Mouse (Mus musculus): ENCODE measurements around the gene Cryge. TPM values are rescaled to one million over a fixed set of nuclear protein-coding genes. Genes with fewer than 3 reads are reported as not detected.

The Cryge gene
- not detected for polyA plus RNA-seq (2014; fragmentation: Illumina TruSeq; extraction: RNeasy Lipid Tissue Mini Kit (QIAGEN cat#74804); ENCODE audit: low read depth, low replicate concordance)

DNA sequence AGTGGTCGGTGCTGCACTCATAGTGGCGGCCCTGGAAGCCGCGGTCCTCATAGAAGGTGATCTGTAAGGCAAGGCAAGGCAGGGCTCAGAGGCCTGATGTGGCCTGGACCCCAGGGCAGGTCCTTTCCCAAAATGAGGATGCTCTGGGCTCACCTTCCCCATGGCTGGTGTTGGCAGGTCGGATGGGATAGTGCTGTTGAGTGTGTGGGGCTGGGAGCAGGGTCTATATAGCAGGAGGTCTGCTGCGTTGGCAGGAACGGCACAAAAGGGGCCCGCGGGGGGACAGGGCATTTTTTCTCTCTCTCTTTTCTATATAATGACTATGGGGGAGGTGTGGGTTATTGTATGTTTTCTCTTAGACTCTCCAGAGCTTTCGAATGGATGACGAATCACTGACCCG lies at the start of gene Cryge:
TSS of gene Cryge (minus strand) at position 198 of the 400 bp plus-strand sequence.

DNA sequence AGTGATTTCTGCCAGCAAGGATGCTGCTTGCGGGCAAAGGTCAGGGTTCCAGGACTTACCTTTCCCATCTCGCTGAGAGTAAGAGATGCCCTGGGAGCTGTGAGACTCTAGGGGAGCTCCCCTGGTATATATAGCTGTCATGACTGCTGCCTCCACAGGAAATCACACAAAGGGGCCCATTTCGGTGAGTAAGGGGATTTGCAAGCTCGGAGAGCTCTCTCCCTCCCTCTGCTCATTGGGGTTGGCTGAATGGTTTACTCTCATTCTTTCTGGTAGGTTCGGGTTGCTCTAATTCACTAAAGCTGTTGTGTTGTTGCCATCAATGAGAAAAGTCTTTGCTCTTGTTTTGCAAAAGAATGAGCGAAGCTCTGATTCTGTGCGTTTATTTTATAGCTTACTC lies 31.2 kb upstream of the Cryge start, which contains the start of gene Crygb:
TSS of gene Crygb (minus strand) at position 101 of the 400 bp plus-strand sequence.

DNA sequence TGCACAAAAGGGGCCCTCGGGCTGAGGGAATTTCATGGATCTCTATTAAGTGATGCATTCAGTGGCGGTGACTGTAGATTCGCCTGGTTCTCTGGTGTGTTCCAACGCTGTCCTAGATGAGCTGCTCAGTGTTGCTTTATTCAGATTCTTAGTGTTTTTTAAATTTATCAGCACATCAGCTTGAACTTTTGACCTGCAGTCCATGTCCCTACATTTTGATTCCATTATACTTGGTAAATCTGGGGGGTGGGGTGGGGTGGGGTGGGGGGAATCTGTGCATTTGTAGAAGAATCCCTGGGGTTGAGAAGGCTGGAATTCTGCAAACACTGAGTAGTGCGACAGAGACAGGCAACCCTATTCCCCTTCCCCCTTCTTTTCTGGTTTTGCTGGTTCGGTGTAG lies 22.6 kb upstream of the Cryge start, which contains the start of gene Crygc:
TSS of gene Crygc (minus strand) at position 101 of the 400 bp plus-strand sequence.

DNA sequence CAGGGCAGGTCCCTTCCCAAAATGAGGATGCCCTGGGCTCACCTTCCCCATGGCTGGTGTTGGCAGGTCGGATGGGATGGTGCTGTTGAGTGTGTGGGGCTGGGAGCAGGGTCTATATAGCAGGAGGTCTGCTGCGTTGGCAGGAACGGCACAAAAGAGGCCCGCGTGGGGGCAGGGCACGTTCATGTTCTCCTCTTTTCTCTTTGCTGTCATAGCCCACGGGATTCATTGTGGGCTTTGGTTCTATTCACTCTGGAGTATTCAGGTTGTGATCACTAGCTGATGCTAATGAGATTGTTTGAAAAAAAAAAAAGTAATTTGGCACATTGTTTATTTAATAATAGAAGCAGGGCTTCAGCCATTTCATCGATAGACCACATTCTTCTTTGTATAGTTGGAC lies 12.4 kb upstream of the Cryge start, which contains the start of gene Crygd:
TSS of gene Crygd (minus strand) at position 101 of the 400 bp plus-strand sequence.

DNA sequence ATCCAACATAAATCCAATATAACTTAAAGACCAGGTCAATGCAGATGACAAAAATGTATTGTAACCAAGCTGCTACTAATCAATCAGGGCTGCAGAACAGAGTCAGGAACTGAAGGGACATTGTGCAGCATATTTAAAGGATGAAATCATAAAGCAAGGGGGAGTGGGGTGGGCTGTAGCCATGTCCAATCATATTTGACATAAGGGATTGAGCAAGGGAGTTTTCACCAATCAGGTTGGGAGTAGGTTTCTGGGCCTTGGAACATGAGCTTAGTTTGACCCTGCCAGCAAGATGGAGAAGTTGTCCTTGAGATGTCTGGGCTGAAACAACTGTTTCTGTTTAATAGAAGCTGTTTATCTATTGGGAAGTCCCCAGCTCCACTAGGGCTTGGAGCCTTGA lies 18.3 kb downstream of the Cryge start, which contains the start of gene Akr1cl:
TSS of gene Akr1cl (minus strand) at position 119 of the 400 bp plus-strand sequence.

Other genes with a start within 250 kb of the Cryge start
- 3.2 TPM for gene Plekhm3, start 94.3 kb downstream of the Cryge start, polyA plus RNA-seq (2014; fragmentation: Illumina TruSeq; extraction: RNeasy Lipid Tissue Mini Kit (QIAGEN cat#74804); ENCODE audit: low read depth, low replicate concordance)
- gene Akr1cl, start 18.4 kb downstream of the Cryge start, polyA plus RNA-seq (2014; fragmentation: Illumina TruSeq; extraction: RNeasy Lipid Tissue Mini Kit (QIAGEN cat#74804); ENCODE audit: low read depth, low replicate concordance) = not detected
- not detected for gene Crygd, start 12.3 kb upstream of the Cryge start, polyA plus RNA-seq (2014; fragmentation: Illumina TruSeq; extraction: RNeasy Lipid Tissue Mini Kit (QIAGEN cat#74804); ENCODE audit: low read depth, low replicate concordance)
- gene Crygc, start 22.5 kb upstream of the Cryge start, polyA plus RNA-seq (2014; fragmentation: Illumina TruSeq; extraction: RNeasy Lipid Tissue Mini Kit (QIAGEN cat#74804); ENCODE audit: low read depth, low replicate concordance) = not detected
- gene Crygb, start 31.1 kb upstream of the Cryge start, polyA plus RNA-seq (2014; fragmentation: Illumina TruSeq; extraction: RNeasy Lipid Tissue Mini Kit (QIAGEN cat#74804); ENCODE audit: low read depth, low replicate concordance) = not detected
- gene Cryga, start 52.2 kb upstream of the Cryge start, polyA plus RNA-seq (2014; fragmentation: Illumina TruSeq; extraction: RNeasy Lipid Tissue Mini Kit (QIAGEN cat#74804); ENCODE audit: low read depth, low replicate concordance) = not detected
- gene Gm28845, start 68.4 kb upstream of the Cryge start, polyA plus RNA-seq (2014; fragmentation: Illumina TruSeq; extraction: RNeasy Lipid Tissue Mini Kit (QIAGEN cat#74804); ENCODE audit: low read depth, low replicate concordance) = not detected
- 0.91 TPM for gene D630023F18Rik, start 72.1 kb upstream of the Cryge start, polyA plus RNA-seq (2014; fragmentation: Illumina TruSeq; extraction: RNeasy Lipid Tissue Mini Kit (QIAGEN cat#74804); ENCODE audit: low read depth, low replicate concordance)
- 330 TPM for gene Idh1, start 135.4 kb upstream of the Cryge start, polyA plus RNA-seq (2014; fragmentation: Illumina TruSeq; extraction: RNeasy Lipid Tissue Mini Kit (QIAGEN cat#74804); ENCODE audit: low read depth, low replicate concordance)
- 21.1 TPM for gene Pikfyve, start 135.5 kb upstream of the Cryge start, polyA plus RNA-seq (2014; fragmentation: Illumina TruSeq; extraction: RNeasy Lipid Tissue Mini Kit (QIAGEN cat#74804); ENCODE audit: low read depth, low replicate concordance)
- gene Pth2r, start 230.9 kb upstream of the Cryge start, polyA plus RNA-seq (2014; fragmentation: Illumina TruSeq; extraction: RNeasy Lipid Tissue Mini Kit (QIAGEN cat#74804); ENCODE audit: low read depth, low replicate concordance) = not detected